Mouse (Mus musculus) frontal cortex, postnatal 14 days (tissue): ENCODE measurements at regions not wholly inside any gene's neighbourhood (a gene's known extent, or its start where the extent isn't known, plus 50 kb on each side); places are given as distances from the start of the nearest gene placed in this dataset.

Source experiments
- DNase-seq, 2 experiments: peaks; one replicate each; pipeline ENCODE4 v3.0.0; 2022; ENCODE audit warnings: low spot score in 2 of 2

- DNase-seq = no peak
Measured at GRCm38 (mm10) chr17:79164874-79165553, 113.3 kb downstream of the Qpct start.

- no peak for DNase-seq
Measured at GRCm38 (mm10) chr17:79163983-79164382, 112.3 kb downstream of the Qpct start.

- no peak for DNase-seq
Measured at GRCm38 (mm10) chr17:79154138-79154537, 102.4 kb downstream of the Qpct start.

GRCm38 (mm10) chr17:79152823-79153222, 101.1 kb downstream of the Qpct start:
- no peak for DNase-seq

- no peak for DNase-seq
Measured at GRCm38 (mm10) chr17:79147883-79148282, 96.2 kb downstream of the Qpct start.

GRCm38 (mm10) chr17:79144913-79145625, 93.4 kb downstream of the Qpct start:
- no peak for DNase-seq

GRCm38 (mm10) chr17:79143031-79143430, 91.3 kb downstream of the Qpct start:
- DNase-seq = no peak
